Mouse (Mus musculus) myocyte (in vitro differentiated cells): ENCODE measurements around the gene Pard3. TPM values are rescaled to one million over a fixed set of nuclear protein-coding genes. Genes with fewer than 3 reads are reported as not detected.
A peak's percentile ranks its signal among the peaks of the same experiment; 100 is the strongest.

Source experiments
- H3K27me3 ChIP-seq: one replicate; pipeline ENCODE4 v1.6.1; 2011; ENCODE audit not compliant: control insufficient read depth, insufficient read depth, insufficient read length
- H3K36me3 ChIP-seq: one replicate; pipeline ENCODE4 v1.6.1; 2011; ENCODE audit not compliant: control insufficient read depth, insufficient read depth
- H3K4me2 ChIP-seq: one replicate; pipeline ENCODE4 v1.6.1; 2011; ENCODE audit warnings: low read depth, control low read depth
- H3K4me3 ChIP-seq: one replicate; pipeline ENCODE4 v1.5.1; 2011; ENCODE audit warnings: mild to moderate bottlenecking, control low read depth, moderate library complexity
- H3K79me2 ChIP-seq: one replicate; pipeline ENCODE4 v1.6.1; 2011; ENCODE audit not compliant: control insufficient read depth, insufficient read depth
- H3ac ChIP-seq: one replicate; pipeline ENCODE4 v1.6.1; 2011; ENCODE audit not compliant: control insufficient read depth, insufficient read length
- CEBPB ChIP-seq: IDR thresholded peaks from 2 replicates; pipeline ENCODE4 v1.6.1; 2011; ENCODE audit warnings: mild to moderate bottlenecking, moderate library complexity; ENCODE audit not compliant: poor library complexity, insufficient read depth, severe bottlenecking
- E2F4 ChIP-seq: IDR thresholded peaks from one replicate; pipeline ENCODE4 v1.6.1; 2011; ENCODE audit warnings: mild to moderate bottlenecking, control low read depth, moderate library complexity; ENCODE audit not compliant: insufficient read depth
- MAX ChIP-seq: IDR thresholded peaks from one replicate; pipeline ENCODE4 v1.6.1; 2011; ENCODE audit warnings: low read depth, mild to moderate bottlenecking, control low read depth
- MYOD1 ChIP-seq, 3 experiments: IDR thresholded peaks; one replicate each; pipeline ENCODE4 v1.6.1; 2011; ENCODE audit warnings: control low read depth in 2 of 3, low read depth in 2 of 3, mild to moderate bottlenecking in 2 of 3, moderate library complexity in 1 of 3; ENCODE audit not compliant: insufficient read length in 2 of 3, control insufficient read depth in 1 of 3
- MYOG ChIP-seq, 3 experiments: IDR thresholded peaks; one replicate each; pipeline ENCODE4 v1.6.1; 2011; ENCODE audit warnings: control low read depth in 2 of 3, low read depth in 2 of 3, mild to moderate bottlenecking in 2 of 3; ENCODE audit not compliant: insufficient read length in 2 of 3, control insufficient read depth in 1 of 3, insufficient read depth in 1 of 3
- POLR2A ChIP-seq: IDR thresholded peaks from one replicate; pipeline ENCODE4 v1.6.1; 2011; ENCODE audit warnings: low read depth, mild to moderate bottlenecking, control low read depth, moderate library complexity; ENCODE audit not compliant: insufficient read length
- POLR2AphosphoS2 ChIP-seq: IDR thresholded peaks from one replicate; pipeline ENCODE4 v1.6.1; 2011; ENCODE audit warnings: low read depth, control low read depth; ENCODE audit not compliant: insufficient read length
- REST ChIP-seq: IDR thresholded peaks from one replicate; pipeline ENCODE4 v1.6.1; 2011; ENCODE audit warnings: mild to moderate bottlenecking, control low read depth, moderate library complexity; ENCODE audit not compliant: insufficient read depth, insufficient read length
- SRF ChIP-seq: IDR thresholded peaks from one replicate; pipeline ENCODE4 v1.6.1; 2011; ENCODE audit warnings: low read depth; ENCODE audit not compliant: control insufficient read depth, insufficient read length
- TCF12 ChIP-seq: IDR thresholded peaks from one replicate; pipeline ENCODE4 v1.6.1; 2011; ENCODE audit warnings: mild to moderate bottlenecking, control low read depth; ENCODE audit not compliant: poor library complexity, insufficient read depth, severe bottlenecking
- TCF3 ChIP-seq: IDR thresholded peaks from one replicate; pipeline ENCODE4 v1.6.1; 2011; ENCODE audit warnings: low read depth, control low read depth; ENCODE audit not compliant: insufficient read length
- USF1 ChIP-seq: IDR thresholded peaks from one replicate; pipeline ENCODE4 v1.6.1; 2011; ENCODE audit warnings: low read depth, mild to moderate bottlenecking, control low read depth, moderate library complexity
- polyA plus RNA-seq: library from polyadenylated mRNA; unstranded; fragments of >200 nt; fragmentation: generic; extraction: Trizol; gene quantifications from one replicate; pipeline ENCODE4 v1.2.1, GENCODE M21; 2012; ENCODE audit warnings: missing spikeins

The Pard3 gene
- polyA plus RNA-seq, 1 experiment, result 24.3 TPM

GRCm38 (mm10) chr8:127038928-127039327, 24.8 kb upstream of the Pard3 start:
- no peak overlapping the region for H3K4me3 ChIP-seq
- no peaks in the 10 kb centered on the region for H3K79me2 ChIP-seq
- H3K4me2 ChIP-seq, result no peak overlapping the region
- TF ChIP-seq MYOG (IDR thresholded peaks at IDR 0.05; ENCODE audit: control insufficient read depth in 1 of 3, insufficient read depth in 1 of 3, insufficient read length in 2 of 3, low read depth in 2 of 3) (no peak), POLR2A (no peak), TCF3 (no peak)
- H3K27me3 ChIP-seq, result no peaks in the 10 kb centered on the region
- H3ac ChIP-seq, result no peak overlapping the region
- H3K36me3 ChIP-seq, result no peaks in the 10 kb centered on the region

GRCm38 (mm10) chr8:127049996-127050395, 13.7 kb upstream of the Pard3 start:
- H3K4me2 ChIP-seq, result no peak overlapping the region
- no peak overlapping the region for H3K4me3 ChIP-seq
- no peak overlapping the region for H3ac ChIP-seq
- H3K36me3 ChIP-seq, result no peaks in the 10 kb centered on the region
- no peaks in the 10 kb centered on the region for H3K79me2 ChIP-seq
- no peaks in the 10 kb centered on the region for H3K27me3 ChIP-seq
- TF ChIP-seq MAX (no peak), MYOD1 (IDR thresholded peaks at IDR 0.05; ENCODE audit: control insufficient read depth in 1 of 3, insufficient read length in 2 of 3, low read depth in 2 of 3) (no peak), POLR2A (no peak), SRF (no peak)

- Histone ChIP-seq H3K79me2 (no peaks in the 10 kb centered on the region), H3K4me2 (no peak overlapping the region), H3K27me3 (no peaks in the 10 kb centered on the region), H3ac (no peak overlapping the region), H3K36me3 (no peaks in the 10 kb centered on the region), H3K4me3 (no peak overlapping the region)
- TF ChIP-seq USF1, result no peak
- TF ChIP-seq E2F4, result no peak
- no peak for TF ChIP-seq POLR2A
- TF ChIP-seq POLR2AphosphoS2, result no peak
- no peak for TF ChIP-seq MYOG (IDR thresholded peaks at IDR 0.05; ENCODE audit: control insufficient read depth in 1 of 3, insufficient read depth in 1 of 3, insufficient read length in 2 of 3, low read depth in 2 of 3)
Measured at GRCm38 (mm10) chr8:127052132-127052531, 11.6 kb upstream of the Pard3 start.

- no peak overlapping the region for H3K4me3 ChIP-seq
- no peak overlapping the region for H3K4me2 ChIP-seq
- TF ChIP-seq MYOD1 (IDR thresholded peaks at IDR 0.05; ENCODE audit: control insufficient read depth in 1 of 3, insufficient read length in 2 of 3, low read depth in 2 of 3) (peak; percentile 97), TCF12 (peak; percentile 100), MYOG (IDR thresholded peaks at IDR 0.05; ENCODE audit: control insufficient read depth in 1 of 3, insufficient read depth in 1 of 3, insufficient read length in 2 of 3, low read depth in 2 of 3) (peak; percentile 92 to 98 (median 97)), CEBPB (0 out of 2 replicates have a peak, but pooled peaks have one; percentile 10), USF1 (no peak), REST (no peak), SRF (no peak), TCF3 (peak; percentile 96), E2F4 (no peak), POLR2AphosphoS2 (no peak), POLR2A (no peak), MAX (no peak)
- H3ac ChIP-seq, result no peak overlapping the region
- H3K79me2 ChIP-seq, result no peaks in the 10 kb centered on the region
- H3K27me3 ChIP-seq, result no peaks in the 10 kb centered on the region
- no peaks in the 10 kb centered on the region for H3K36me3 ChIP-seq
Measured at GRCm38 (mm10) chr8:127055081-127055480, 8.6 kb upstream of the Pard3 start.

GRCm38 (mm10) chr8:127058759-127059158, 4.9 kb upstream of the Pard3 start:
- H3K4me3 ChIP-seq, result no peak overlapping the region
- no peaks in the 10 kb centered on the region for H3K27me3 ChIP-seq
- H3ac ChIP-seq, result no peak overlapping the region
- no peak overlapping the region for H3K4me2 ChIP-seq
- no peak for TF ChIP-seq TCF12
- TF ChIP-seq MAX, result no peak
- no peak for TF ChIP-seq MYOD1 (IDR thresholded peaks at IDR 0.05; ENCODE audit: control insufficient read depth in 1 of 3, insufficient read length in 2 of 3, low read depth in 2 of 3)
- no peak for TF ChIP-seq USF1
- TF ChIP-seq POLR2AphosphoS2, result no peak
- no peaks in the 10 kb centered on the region for H3K36me3 ChIP-seq
- H3K79me2 ChIP-seq, result no peaks in the 10 kb centered on the region

- no peak overlapping the region for H3K4me2 ChIP-seq
- no peak overlapping the region for H3K4me3 ChIP-seq
- H3ac ChIP-seq, result no peak overlapping the region
- H3K79me2 ChIP-seq, result peaks cover 3% of the 10 kb centered on the region
- H3K27me3 ChIP-seq, result no peaks in the 10 kb centered on the region
- no peaks in the 10 kb centered on the region for H3K36me3 ChIP-seq
- TF ChIP-seq POLR2AphosphoS2 (no peak), SRF (no peak), TCF12 (no peak), TCF3 (no peak), MYOD1 (IDR thresholded peaks at IDR 0.05; ENCODE audit: control insufficient read depth in 1 of 3, insufficient read length in 2 of 3, low read depth in 2 of 3) (no peak), USF1 (no peak)
Measured at GRCm38 (mm10) chr8:127059826-127060225, 3.9 kb upstream of the Pard3 start.
